Mouse (Mus musculus) layer of hippocampus, postnatal 36 days (tissue): ENCODE data around the gene Wnt10b. TPM values are rescaled to one million over a fixed set of nuclear protein-coding genes. Genes with fewer than 3 reads are reported as not detected.
"Not testable (repeated sequence)": the region's sequence is repeated elsewhere in the genome, so short reads cannot be mapped to it uniquely, and the experiment has no call there.

Experiments used
- DNase-seq, 2 experiments: peaks; one replicate each; pipeline ENCODE4 v3.0.0; 2022
- total RNA-seq, 2 experiments: library from RNA; stranded (reverse); gene quantifications; 2 replicates each; pipeline ENCODE4 v1.2.3; 2021

Gene Wnt10b
- total RNA-seq = under 1 TPM; 0.42 to 0.61 TPM

GRCm38 (mm10) chr15:98777762-98778161 is at the start of gene Wnt10b:
Gene Wnt10b, minus strand, starts transcription at chr15:98778150.
- no peak for DNase-seq

GRCm38 (mm10) chr15:98827611-98828011 is 49.7 kb upstream of the Wnt10b start:
- no peak for DNase-seq

- no peak for DNase-seq
Observed at GRCm38 (mm10) chr15:98823434-98823833, 45.5 kb upstream of the Wnt10b start.

DNA sequence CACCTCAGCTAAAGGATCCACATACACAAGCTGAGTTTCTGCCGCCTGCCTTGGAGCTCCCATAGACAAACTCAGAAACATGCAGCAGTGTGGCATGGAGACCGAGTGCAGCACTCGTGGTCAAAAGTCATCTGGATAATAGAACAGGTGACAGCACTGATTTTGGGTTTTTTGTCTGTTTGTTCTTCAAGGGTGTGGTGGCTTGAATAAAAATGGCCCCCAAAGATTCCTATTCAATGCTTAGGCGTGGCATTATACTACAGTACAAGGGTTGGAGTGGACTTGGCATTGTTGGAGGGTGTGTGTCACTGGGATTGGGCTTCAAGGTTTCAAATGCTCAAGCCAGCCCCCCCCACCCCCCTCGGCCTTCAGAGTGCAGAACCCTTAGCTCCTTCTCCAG is 44.2 kb upstream of the Wnt10b start:
- no peak for DNase-seq

- DNase-seq = no peak
Observed at GRCm38 (mm10) chr15:98821403-98821802, 43.5 kb upstream of the Wnt10b start.

DNA sequence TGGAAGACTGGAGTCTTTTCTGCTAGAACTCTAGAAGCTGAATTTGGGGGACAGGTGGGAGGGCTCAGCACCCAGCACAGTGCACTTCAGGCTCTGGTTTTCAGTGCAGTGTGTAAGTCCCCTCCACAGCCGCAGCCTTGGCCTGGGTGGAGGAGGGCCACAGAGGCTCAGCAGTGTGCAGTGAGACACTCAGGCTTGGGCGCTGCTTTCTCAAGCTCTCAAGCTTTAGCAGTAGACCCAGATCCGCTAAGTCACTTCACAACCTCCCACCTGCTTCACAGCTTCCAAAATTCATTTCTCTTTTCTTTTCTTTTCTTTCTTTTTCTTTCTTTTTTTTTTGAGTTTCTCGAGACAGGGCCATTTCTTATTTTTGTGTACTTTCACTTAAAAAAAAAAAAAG is 43.0 kb upstream of the Wnt10b start:
- no peak for DNase-seq

GRCm38 (mm10) chr15:98818171-98818570 is 40.2 kb upstream of the Wnt10b start:
- DNase-seq = no peak

DNA sequence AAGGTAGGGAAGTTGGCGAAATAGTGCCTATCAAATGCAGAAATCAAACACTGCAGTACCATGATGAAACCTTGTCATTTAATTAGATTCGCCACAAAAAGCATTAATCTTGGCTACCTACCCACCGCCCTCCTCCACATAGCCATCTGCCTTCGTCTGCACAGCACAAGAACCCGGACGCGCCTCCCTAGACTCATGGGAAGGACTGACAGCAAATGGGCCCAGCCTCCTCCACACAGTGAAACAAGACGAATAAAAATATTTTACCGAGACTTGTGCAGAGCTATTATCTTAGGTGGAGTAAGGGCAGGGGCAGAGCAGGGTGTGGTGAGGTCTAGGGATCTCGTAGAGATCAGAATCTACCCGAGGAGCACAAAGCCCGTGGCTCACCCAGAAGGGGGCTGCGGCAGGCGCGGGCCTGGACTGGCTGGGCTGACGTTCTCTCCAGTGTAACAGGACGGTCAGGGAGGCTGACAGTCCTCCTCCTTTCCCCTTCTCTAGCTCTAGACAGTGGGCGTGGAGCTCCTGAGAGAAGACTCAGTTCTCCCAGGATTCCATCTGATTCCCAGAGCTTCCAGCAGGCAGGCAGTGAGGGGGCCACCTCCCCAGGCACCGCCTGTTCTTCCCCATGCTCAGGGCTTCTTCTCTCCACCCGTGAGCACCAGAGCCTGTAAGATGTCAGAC is 34.9 kb upstream of the Wnt10b start:
- DNase-seq = peak; percentile 82 to 84

DNA sequence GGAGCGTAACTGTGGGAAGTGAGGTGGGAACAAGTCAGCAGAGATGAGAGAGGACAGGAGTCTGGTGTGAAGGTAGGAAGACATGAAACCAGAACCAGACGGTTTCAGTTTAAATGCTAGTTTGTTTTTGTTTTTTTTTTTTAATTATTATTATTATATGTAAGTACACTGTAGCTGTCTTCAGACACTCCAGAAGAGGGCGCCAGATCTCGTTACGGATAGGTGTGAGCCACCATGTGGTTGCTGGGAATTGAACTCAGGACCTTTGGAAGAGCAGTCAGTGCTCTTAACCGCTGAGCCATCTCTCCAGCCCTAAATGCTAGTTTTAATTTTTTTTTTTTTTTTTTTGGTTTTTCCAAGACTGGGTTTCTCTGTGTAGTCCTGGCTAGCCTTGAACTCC is 32.3 kb upstream of the Wnt10b start:
- not testable (repeated sequence) for DNase-seq

DNA sequence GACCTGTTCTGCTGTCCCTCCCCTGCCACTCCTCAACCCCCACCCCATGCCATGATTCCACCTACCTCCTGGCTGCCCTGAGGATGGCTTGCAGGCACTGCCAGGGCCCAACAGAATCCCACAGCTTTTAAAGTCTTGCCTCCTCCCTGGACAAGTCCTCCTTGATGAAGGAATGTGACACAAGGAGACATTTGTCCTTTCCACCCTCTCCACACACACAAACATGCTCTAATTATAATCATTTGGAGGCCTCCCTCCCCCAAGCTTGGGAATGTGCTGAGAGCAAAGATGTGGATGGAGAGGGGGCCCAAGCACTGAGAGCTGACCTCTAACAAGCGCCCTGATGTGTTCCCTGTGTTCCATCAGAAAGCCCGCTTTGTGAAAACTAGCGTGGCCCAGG is 31.4 kb upstream of the Wnt10b start, which contains the start of gene Ddn:
TSS of gene Ddn (minus strand) at position 101 of the 400 bp plus-strand sequence.
- DNase-seq = no peak

DNA sequence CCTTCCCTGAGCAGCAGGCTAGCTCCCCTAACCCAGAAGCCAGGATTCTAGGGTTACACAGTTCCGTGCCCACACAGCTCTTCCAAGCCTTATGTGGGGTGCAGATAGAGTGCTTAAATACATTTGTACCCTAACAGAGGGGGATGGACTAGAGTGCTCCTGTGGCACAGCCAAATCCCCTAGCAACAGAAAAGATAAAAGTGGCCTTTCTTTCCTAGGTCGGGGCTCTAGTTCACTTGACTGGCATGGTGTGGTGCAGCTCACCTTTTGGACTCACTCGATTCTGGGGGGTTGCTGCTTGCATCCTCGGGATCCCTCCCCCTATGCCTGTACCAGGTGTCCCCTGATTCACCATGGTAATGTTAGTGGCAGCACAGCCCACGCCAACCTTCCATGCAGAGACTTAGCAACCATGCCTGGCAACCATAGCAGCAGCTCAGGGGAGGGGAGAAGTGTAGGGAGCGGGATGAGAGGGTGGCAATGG is 30.7 kb upstream of the Wnt10b start:
- peak; percentile 86 to 87 for DNase-seq

GRCm38 (mm10) chr15:98807895-98808650 is 30.1 kb upstream of the Wnt10b start:
- DNase-seq = peak; percentile 82 to 83

DNA sequence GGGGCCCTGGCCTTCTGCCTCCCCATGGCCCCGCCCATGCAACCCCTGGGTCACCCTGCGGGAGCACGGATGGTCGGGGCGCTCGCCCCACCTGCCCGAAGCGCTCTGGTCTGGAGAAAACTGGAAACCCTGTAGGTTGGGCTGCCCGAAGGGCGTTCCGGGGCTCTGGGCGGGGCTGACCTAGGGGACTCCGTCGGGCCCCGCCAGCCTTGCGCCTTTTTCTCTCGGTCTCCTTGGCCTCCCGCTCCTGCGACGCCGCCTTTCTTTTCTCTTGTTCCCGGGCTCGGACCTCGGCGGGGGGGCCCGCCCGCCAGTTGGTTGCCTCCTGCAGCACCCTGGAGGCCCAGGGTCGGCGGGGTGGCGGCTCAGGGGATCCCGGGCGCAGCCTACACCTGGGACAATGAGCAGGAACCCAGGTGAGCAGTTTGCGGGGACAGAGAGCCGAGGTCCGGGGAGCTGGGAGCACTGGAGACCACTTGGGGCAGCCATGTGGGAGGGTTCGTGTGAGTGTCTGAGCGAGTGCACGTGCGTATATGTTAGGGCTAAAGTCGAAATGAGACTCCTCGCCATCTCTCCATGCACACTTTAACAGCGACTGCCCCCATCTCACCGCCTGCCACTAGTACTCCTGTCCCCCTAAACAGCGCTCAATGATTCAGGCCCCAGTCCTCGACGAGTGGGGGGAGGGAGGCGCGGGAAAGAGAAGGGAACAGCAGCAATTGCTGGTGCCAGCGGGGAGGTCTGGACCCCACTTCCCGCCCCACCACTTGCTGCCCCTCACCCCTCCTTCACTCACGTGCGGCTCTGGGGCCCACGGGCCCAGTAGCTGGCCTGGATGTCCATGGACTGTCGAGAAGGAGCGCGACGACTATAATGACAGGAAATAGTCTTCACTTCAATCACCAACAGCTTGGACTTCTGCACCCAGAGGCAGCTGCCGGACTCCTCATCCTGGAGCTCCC is 29.1 kb upstream of the Wnt10b start:
- DNase-seq = peak in 1 of 2 experiments; percentile 41

GRCm38 (mm10) chr15:98806071-98806808 is 28.3 kb upstream of the Wnt10b start:
- DNase-seq = no peak

DNA sequence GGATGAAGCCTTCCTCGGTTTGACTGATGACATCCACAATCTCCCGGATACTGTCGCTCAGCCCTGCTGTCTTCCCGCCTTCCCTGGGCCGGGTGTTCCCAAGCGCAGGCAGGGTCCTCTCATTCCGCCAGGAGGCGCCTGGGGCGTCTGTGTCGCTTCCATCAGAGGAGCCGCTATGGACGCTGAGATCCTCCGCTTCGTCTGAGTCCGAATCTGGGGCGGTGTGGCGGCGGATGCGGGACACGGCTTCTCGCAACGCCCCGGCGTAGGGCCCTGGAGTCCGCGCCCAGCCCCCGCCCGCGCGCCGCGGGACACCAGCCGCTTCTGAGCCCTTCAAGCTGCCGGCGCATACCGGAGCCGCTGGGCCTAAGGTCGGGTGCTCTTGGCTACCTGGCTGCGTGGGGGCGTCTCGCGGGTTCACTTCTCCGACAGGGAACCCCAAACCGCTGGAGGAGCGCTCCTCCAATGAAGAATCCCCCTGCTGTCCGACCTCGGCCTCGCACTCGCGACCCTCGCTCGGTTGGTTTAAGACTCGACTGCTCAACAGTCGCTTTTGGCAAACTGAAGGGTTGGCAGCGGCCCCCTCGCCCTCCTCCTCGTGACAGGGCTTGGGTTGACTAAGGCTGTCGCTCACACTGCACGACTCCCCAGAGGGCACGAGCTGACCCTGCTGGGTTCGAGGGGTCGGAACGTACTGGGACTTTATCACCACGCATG is 27.5 kb upstream of the Wnt10b start:
- DNase-seq = peak; percentile 75 to 76

GRCm38 (mm10) chr15:98804054-98804453 is 26.1 kb upstream of the Wnt10b start:
- peak; percentile 89 to 90 for DNase-seq

GRCm38 (mm10) chr15:98802926-98803325 is 25.0 kb upstream of the Wnt10b start:
- no peak for DNase-seq

DNA sequence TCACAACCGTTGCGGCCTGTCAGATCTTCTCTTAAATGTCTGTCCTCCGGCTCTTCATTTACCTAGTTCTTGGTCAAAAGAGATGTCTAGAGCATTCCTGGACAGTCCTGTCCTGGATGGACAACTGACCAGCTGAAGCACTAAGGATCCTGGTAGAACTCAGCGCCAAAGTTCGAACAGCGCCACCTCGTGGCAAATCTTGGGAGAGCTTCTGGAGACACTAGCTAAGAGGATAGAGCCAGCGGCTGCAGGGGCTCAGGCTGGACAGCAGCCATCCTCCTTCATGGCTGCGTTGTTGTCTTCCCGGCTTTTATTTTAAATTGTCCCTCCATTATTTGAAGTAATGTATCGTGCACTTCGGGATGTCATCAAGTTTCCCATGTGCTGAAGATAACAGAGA is 21.4 kb upstream of the Wnt10b start:
- DNase-seq = peak; percentile 63 to 77

- DNase-seq = no peak
Observed at GRCm38 (mm10) chr15:98798903-98799302, 21.0 kb upstream of the Wnt10b start.

- DNase-seq = no peak
Observed at GRCm38 (mm10) chr15:98797835-98798492, 20.0 kb upstream of the Wnt10b start.
